Mouse (Mus musculus): Measurements from ENCODE around the gene Rpusd2.
A peak's percentile ranks its signal among the peaks of the same experiment; 100 is the strongest.

Rpusd2 gene

GRCm38 (mm10) chr2:119032191-119032590 lies 2.4 kb upstream of the Rpusd2 start:
- no peak for DNase-seq (ENCODE audit: low spot score)

DNA sequence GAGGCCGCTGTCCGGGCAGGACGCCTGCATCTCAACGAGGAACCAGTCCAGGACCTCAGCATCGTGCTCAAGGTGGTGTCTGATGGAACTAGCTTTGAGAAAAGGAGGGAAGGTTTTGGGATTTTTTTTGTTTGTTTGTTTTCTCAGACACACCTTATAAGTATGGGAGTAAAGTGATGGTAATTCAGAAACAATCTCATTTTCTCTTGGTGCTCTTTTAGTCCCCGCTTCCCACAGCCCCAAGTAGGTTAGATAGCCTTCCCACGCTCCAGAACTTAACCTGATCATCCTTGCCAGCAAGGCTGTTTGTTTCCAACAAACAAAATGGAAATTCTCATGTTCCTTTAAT lies 781 bp downstream of the Rpusd2 start:
- no peak for DNase-seq (ENCODE audit: low spot score)

- DNase-seq (ENCODE audit: low spot score) = peak; percentile 47
Observed at GRCm38 (mm10) chr2:119040882-119041281, 6.3 kb downstream of the Rpusd2 start.

- DNase-seq (ENCODE audit: low spot score) = no peak
Observed at GRCm38 (mm10) chr2:119045163-119045562, 10.6 kb downstream of the Rpusd2 start.

DNA sequence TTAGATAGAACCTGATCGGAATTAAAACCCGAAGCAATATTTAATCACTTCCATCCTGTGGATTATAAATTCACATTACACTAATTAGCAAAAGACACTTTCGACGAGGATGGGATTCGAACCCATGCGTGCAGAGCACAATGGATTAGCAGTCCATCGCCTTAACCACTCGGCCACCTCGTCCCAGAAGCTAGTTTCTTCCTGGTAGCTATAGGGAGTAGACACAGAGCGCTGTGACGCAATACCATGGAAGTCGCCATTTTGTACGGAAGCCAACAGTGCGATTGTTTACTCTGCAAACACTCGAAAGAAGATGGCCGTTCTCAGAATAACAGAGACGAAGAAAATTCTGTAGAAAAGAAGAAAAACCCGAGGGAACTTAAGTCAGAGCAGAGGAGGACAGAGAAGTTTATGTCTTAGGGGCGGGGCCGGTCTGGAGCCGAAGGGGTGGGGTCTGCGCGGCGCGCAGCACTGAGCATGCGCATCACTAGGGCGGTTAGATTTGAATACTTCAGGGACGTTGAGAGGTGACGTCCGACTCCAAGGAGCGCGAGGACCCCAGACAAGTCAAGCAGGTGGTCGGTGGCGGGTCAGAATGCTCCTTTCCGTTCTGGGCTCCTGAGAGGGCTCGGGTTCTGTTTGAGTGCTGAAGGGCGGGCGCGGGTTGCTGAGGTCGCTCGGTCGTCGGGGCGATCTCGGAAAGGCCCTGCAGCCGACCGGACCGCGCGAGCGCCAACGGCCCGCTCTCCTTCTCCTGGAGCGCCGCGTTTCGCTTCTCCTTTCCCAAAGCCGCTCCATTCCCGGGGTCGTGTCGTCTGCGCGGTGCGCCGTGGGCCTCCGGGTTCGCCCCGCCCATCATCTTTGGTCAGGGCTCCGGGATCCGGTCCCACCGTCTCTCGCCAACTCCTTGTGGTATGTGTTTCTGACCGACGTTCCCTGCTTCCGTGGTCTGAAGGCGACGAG lies 12.3 kb downstream of the Rpusd2 start, which contains the start of gene Knl1:
Gene Knl1, plus strand, starts transcription at position 471 of the 963 bp plus-strand sequence.
- DNase-seq (ENCODE audit: low spot score) = peak; percentile 97

DNA sequence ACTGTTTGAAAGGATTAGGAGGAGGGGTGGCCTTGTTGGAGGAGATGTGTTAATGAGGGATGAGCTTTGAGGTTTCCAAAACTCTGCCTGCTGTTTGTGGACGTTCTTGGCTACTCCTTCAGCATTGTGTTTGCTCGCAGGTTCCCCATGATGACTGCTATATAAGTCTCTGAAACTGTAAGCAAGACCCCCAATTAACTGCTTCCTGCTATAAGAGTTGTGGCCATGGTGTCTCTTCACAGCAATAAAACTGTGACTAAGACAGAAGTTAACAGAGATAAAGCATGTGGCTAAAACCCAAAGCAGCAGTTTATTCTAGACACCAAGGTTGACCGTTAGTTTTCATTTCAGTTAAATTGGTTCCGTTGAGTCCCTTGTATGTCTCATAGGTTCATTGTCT lies 13.3 kb downstream of the Rpusd2 start:
- DNase-seq (ENCODE audit: low spot score) = peak; percentile 31

GRCm38 (mm10) chr2:119050132-119050650 lies 15.6 kb downstream of the Rpusd2 start:
- DNase-seq (ENCODE audit: low spot score) = no peak

- no peak for DNase-seq (ENCODE audit: low spot score)
Observed at GRCm38 (mm10) chr2:119060139-119060538, 25.5 kb downstream of the Rpusd2 start.

- no peak for DNase-seq (ENCODE audit: low spot score)
Observed at GRCm38 (mm10) chr2:119072397-119072796, 37.8 kb downstream of the Rpusd2 start.

- DNase-seq (ENCODE audit: low spot score) = no peak
Observed at GRCm38 (mm10) chr2:119086156-119086555, 51.6 kb downstream of the Rpusd2 start.
